Mouse (Mus musculus) intestine, embryonic 14.5 days (tissue): ENCODE measurements around the gene Clmn. TPM values are rescaled to one million over a fixed set of nuclear protein-coding genes. Genes with fewer than 3 reads are reported as not detected.

ENCODE experiments used
- ATAC-seq: fragments of 200-750 bp; cut with Nextera tagmentation; replicated peaks from 2 replicates; pipeline ENCODE4 v1.8.0; 2017; ENCODE audit warnings: low read depth, moderate number of reproducible peaks, moderate TSS enrichment, moderate library complexity; ENCODE audit not compliant: low FRiP score, low TSS enrichment
- DNase-seq: peaks from one replicate; pipeline ENCODE4 v3.0.0-alpha.2; 2018; ENCODE audit warnings: low spot score
- H3K27ac ChIP-seq: fragments of 300-500 bp; sonication (generic); 2 replicates; pipeline ENCODE4 v1.5.1; 2014; ENCODE audit warnings: low read depth, mild to moderate bottlenecking, control low read depth
- H3K27me3 ChIP-seq: fragments of 300-500 bp; sonication (generic); replicated peaks from 2 replicates; pipeline ENCODE4 v1.6.1; 2014; ENCODE audit warnings: low read length, control low read depth; ENCODE audit not compliant: control insufficient read depth, insufficient read depth
- H3K36me3 ChIP-seq: fragments of 300-500 bp; sonication (generic); 2 replicates; pipeline ENCODE4 v1.6.1; 2014; ENCODE audit warnings: low read length, control low read depth; ENCODE audit not compliant: control insufficient read depth, insufficient read depth
- H3K4me1 ChIP-seq: fragments of 300-500 bp; sonication (generic); replicated peaks from 2 replicates; pipeline ENCODE4 v1.6.1; 2014; ENCODE audit warnings: low read length, control low read depth, mixed read lengths; ENCODE audit not compliant: control insufficient read depth, insufficient read depth
- H3K4me2 ChIP-seq: fragments of 300-500 bp; sonication (generic); 2 replicates; pipeline ENCODE4 v1.6.1; 2014; ENCODE audit warnings: low read length
- H3K4me3 ChIP-seq: fragments of 300-500 bp; sonication (generic); 2 replicates; pipeline ENCODE4 v1.5.1; 2014; ENCODE audit warnings: low read depth, low read length, control low read depth, mixed read lengths
- H3K9ac ChIP-seq: fragments of 300-500 bp; sonication (generic); 2 replicates; pipeline ENCODE4 v1.6.1; 2014; ENCODE audit warnings: mild to moderate bottlenecking, low read length
- H3K9me3 ChIP-seq: fragments of 300-500 bp; sonication (generic); 2 replicates; pipeline ENCODE4 v1.6.1; 2016; ENCODE audit warnings: low read length, control low read depth; ENCODE audit not compliant: control insufficient read depth
- WGBS: fragments of 180-500 bp; shearing (Covaris S2); extraction: QIAGEN DNeasy Blood & Tissue Kit; methylation state at CpG from one replicate; pipeline ENCODE4 v1.1.7; 2014; 5-methylcytosine and 5-hydroxymethylcytosine counted together
- polyA plus RNA-seq: library from polyadenylated mRNA; unstranded; fragments of >200 nt; fragmentation: Nextera tagmentation; extraction: Ambion mirVana; gene quantifications from 2 replicates; pipeline ENCODE4 v1.2.1, GENCODE M21; 2014

The Clmn gene
- polyA plus RNA-seq, 1 experiment from 2014 or later: 3.4 TPM

- Histone ChIP-seq H3K27me3 (no peaks in the 10 kb centered on the region), H3K36me3 (peaks cover 19% of the 10 kb centered on the region), H3K4me3 (no peak overlapping the region), H3K27ac (no peak overlapping the region), H3K4me1 (no peaks in the 10 kb centered on the region), H3K9ac (no peak overlapping the region), H3K9me3 (peaks cover 5% of the 10 kb centered on the region), H3K4me2 (no peak overlapping the region)
- WGBS: 75% methylated on average over 5 of the region's 5 CpGs
- DNase-seq (no peak), ATAC-seq (no peak)
These were observed 69.9 kb downstream of the Clmn start for GRCm38 (mm10) chr12:104794957-104795356.

GRCm38 (mm10) chr12:104793486-104793885 lies 71.4 kb downstream of the Clmn start:
- Histone ChIP-seq H3K27ac (no peak overlapping the region), H3K27me3 (no peaks in the 10 kb centered on the region), H3K4me2 (no peak overlapping the region), H3K9me3 (peaks cover 2% of the 10 kb centered on the region), H3K36me3 (0 out of 2 replicates have a peak, but pooled peaks cover 13% of the 10 kb centered on the region), H3K4me3 (no peak overlapping the region), H3K9ac (no peak overlapping the region), H3K4me1 (no peaks in the 10 kb centered on the region)
- ATAC-seq: no peak
- WGBS: 55% methylated on average over 12 of the region's 12 CpGs
- no peak for DNase-seq

- H3K9ac ChIP-seq: no peak overlapping the region
- H3K27me3 ChIP-seq: no peaks in the 10 kb centered on the region
- peaks cover 14% of the 10 kb centered on the region for H3K36me3 ChIP-seq
- H3K4me3 ChIP-seq: no peak overlapping the region
- 97% methylated on average over 1 of the region's 1 CpGs for WGBS
- H3K4me1 ChIP-seq: no peaks in the 10 kb centered on the region
- no peaks in the 10 kb centered on the region for H3K9me3 ChIP-seq
- H3K4me2 ChIP-seq: no peak overlapping the region
- DNase-seq (no peak), ATAC-seq (no peak)
- no peak overlapping the region for H3K27ac ChIP-seq
These were observed 87.3 kb downstream of the Clmn start for GRCm38 (mm10) chr12:104777603-104778002.

GRCm38 (mm10) chr12:104771941-104772340 lies 92.9 kb downstream of the Clmn start:
- Histone ChIP-seq H3K27me3 (no peaks in the 10 kb centered on the region), H3K4me3 (no peak overlapping the region), H3K4me2 (no peak overlapping the region), H3K36me3 (no peaks in the 10 kb centered on the region), H3K4me1 (peaks cover 5% of the 10 kb centered on the region; the same call in 1 of the 2 replicates), H3K9ac (no peak overlapping the region), H3K27ac (no peak overlapping the region), H3K9me3 (no peaks in the 10 kb centered on the region)
- no peak for ATAC-seq
- no peak for DNase-seq
- 80% methylated on average over 2 of the region's 2 CpGs for WGBS

GRCm38 (mm10) chr12:104769201-104769785 lies 95.6 kb downstream of the Clmn start:
- Histone ChIP-seq H3K27ac (no peak overlapping the region), H3K9ac (no peak overlapping the region), H3K36me3 (no peaks in the 10 kb centered on the region), H3K27me3 (no peaks in the 10 kb centered on the region), H3K4me2 (no peak overlapping the region), H3K4me3 (no peak overlapping the region), H3K9me3 (no peaks in the 10 kb centered on the region), H3K4me1 (peaks cover 5% of the 10 kb centered on the region; the same call in 1 of the 2 replicates)
- ATAC-seq (no peak), DNase-seq (no peak)
- WGBS: 61% methylated on average over 10 of the region's 10 CpGs

- H3K36me3 ChIP-seq: no peaks in the 10 kb centered on the region
- peaks cover 5% of the 10 kb centered on the region; the same call in 1 of the 2 replicates for H3K4me1 ChIP-seq
- no peaks in the 10 kb centered on the region for H3K27me3 ChIP-seq
- ATAC-seq (no peak), DNase-seq (no peak)
- no peak overlapping the region for H3K9ac ChIP-seq
- no peak overlapping the region for H3K27ac ChIP-seq
- H3K4me3 ChIP-seq: no peak overlapping the region
- H3K9me3 ChIP-seq: no peaks in the 10 kb centered on the region
- no peak overlapping the region for H3K4me2 ChIP-seq
- 73% methylated on average over 4 of the region's 4 CpGs for WGBS
These were observed 97.7 kb downstream of the Clmn start for GRCm38 (mm10) chr12:104767183-104767582.

- Histone ChIP-seq H3K27me3 (no peaks in the 10 kb centered on the region), H3K9me3 (no peaks in the 10 kb centered on the region), H3K36me3 (no peaks in the 10 kb centered on the region), H3K9ac (no peak overlapping the region), H3K4me2 (no peak overlapping the region), H3K4me3 (no peak overlapping the region), H3K4me1 (peaks cover 5% of the 10 kb centered on the region; the same call in 1 of the 2 replicates), H3K27ac (no peak overlapping the region)
- ATAC-seq: no peak
- 83% methylated on average over 7 of the region's 7 CpGs for WGBS
- DNase-seq: no peak
These were observed 99.1 kb downstream of the Clmn start for GRCm38 (mm10) chr12:104765761-104766160.

GRCm38 (mm10) chr12:104765116-104765515 lies 99.8 kb downstream of the Clmn start:
- ATAC-seq (no peak), DNase-seq (no peak)
- H3K4me1 ChIP-seq: peaks cover 5% of the 10 kb centered on the region; the same call in 1 of the 2 replicates
- H3K4me3 ChIP-seq: no peak overlapping the region
- no peaks in the 10 kb centered on the region for H3K27me3 ChIP-seq
- no peaks in the 10 kb centered on the region for H3K36me3 ChIP-seq
- no peak overlapping the region for H3K27ac ChIP-seq
- H3K9ac ChIP-seq: no peak overlapping the region
- no peaks in the 10 kb centered on the region for H3K9me3 ChIP-seq
- WGBS: 76% methylated on average over 5 of the region's 5 CpGs
- H3K4me2 ChIP-seq: no peak overlapping the region

- H3K4me2 ChIP-seq: no peak overlapping the region
- H3K27me3 ChIP-seq: no peaks in the 10 kb centered on the region
- H3K27ac ChIP-seq: no peak overlapping the region
- no peak for DNase-seq
- WGBS: 78% methylated on average over 6 of the region's 6 CpGs
- H3K9ac ChIP-seq: no peak overlapping the region
- H3K9me3 ChIP-seq: no peaks in the 10 kb centered on the region
- no peak overlapping the region for H3K4me3 ChIP-seq
- no peaks in the 10 kb centered on the region for H3K36me3 ChIP-seq
- H3K4me1 ChIP-seq: 0 out of 2 replicates have a peak, but pooled peaks cover 5% of the 10 kb centered on the region
- no peak for ATAC-seq
These were observed 101.0 kb downstream of the Clmn start for GRCm38 (mm10) chr12:104763918-104764317.
